In genomic region chr4:153236680-153237079, GRCm38 (mm10) we compare ENCODE assay signal across 8 mouse cellular contexts.
DNase-seq lines count a peak whose midpoint lies in the region; ATAC-seq and TF ChIP-seq lines count a peak whose summit lies in the region.
"Had no signal": no experiment of that assay in that cellular context is flagged by ENCODE, and none has a peak within 500 bp of the region (broad histone marks: within the 10 kb centered on the region; RNA-seq: fewer than 3 reads in every experiment).

No protein-coding gene starts in this region.

- TF ChIP-seq CTCF in lung, embryonic 14.5 days (IDR thresholded peaks at IDR 0.05; ENCODE audit: low read depth), result no peak
- TF ChIP-seq CTCF in cerebellum, adult 2 months (IDR thresholded peaks at IDR 0.05; ENCODE audit: borderline replicate concordance, insufficient read depth, low read depth, low read length), result no peak

- H3K27me3 ChIP-seq in lung, embryonic 14.5 days (ENCODE audit: insufficient read depth, low read length), result no peaks in the 10 kb centered on the region
- no peaks in the 10 kb centered on the region for H3K27me3 ChIP-seq in embryonic facial prominence, embryonic 11.5 days (ENCODE audit: control insufficient read depth, insufficient read depth, low read length)
- H3K27me3 ChIP-seq in limb, embryonic 11.5 days (ENCODE audit: control insufficient read depth, insufficient read depth, low read length), result no peaks in the 10 kb centered on the region
- H3K27me3 ChIP-seq in cerebellum, adult 2 months (ENCODE audit: control insufficient read depth, insufficient read depth, low read length), result no peaks in the 10 kb centered on the region; the same call in 1 of the 2 replicates

- no peaks in the 10 kb centered on the region for H3K36me3 ChIP-seq in lung, embryonic 14.5 days (ENCODE audit: insufficient read depth)
- no peaks in the 10 kb centered on the region for H3K36me3 ChIP-seq in embryonic facial prominence, embryonic 11.5 days (replicated peaks; ENCODE audit: control insufficient read depth, insufficient read depth, low read depth, low read length)
- no peaks in the 10 kb centered on the region for H3K36me3 ChIP-seq in limb, embryonic 11.5 days (ENCODE audit: control insufficient read depth, insufficient read depth, low read length)

- H3K4me3 ChIP-seq in lung, embryonic 14.5 days (ENCODE audit: low read depth, low read length), result no peak overlapping the region
- no peak overlapping the region for H3K4me3 ChIP-seq in embryonic facial prominence, embryonic 11.5 days (ENCODE audit: low read depth, low read length)
- no peak overlapping the region for H3K4me3 ChIP-seq in limb, embryonic 11.5 days (ENCODE audit: low read depth, low read length)
- H3K4me3 ChIP-seq in cerebellum, adult 2 months (replicated peaks; ENCODE audit: insufficient read depth, low read depth, low read length), result no peak overlapping the region

- no peak for TF ChIP-seq POLR2A in cerebellum, adult 2 months (IDR thresholded peaks at IDR 0.05; ENCODE audit: borderline replicate concordance, insufficient read depth, low read length)

- DNase-seq in lung, embryonic 14.5 days, result peak; percentile 20
- DNase-seq in lung, postnatal 4 days, result no peak
- DNase-seq in embryonic facial prominence, embryonic 11.5 days (ENCODE audit: low spot score), result peak; percentile 68
- peak; percentile 77 for DNase-seq in limb, embryonic 11.5 days (ENCODE audit: low spot score)
- peak; percentile 52 for DNase-seq in testis, postnatal 10 days (ENCODE audit: low spot score)
- DNase-seq in gastrocnemius, postnatal 14 days, result no peak
- no peak for DNase-seq in cerebellum, adult 2 months
- DNase-seq: cerebellum, adult 9-10 months had no signal

- no peaks in the 10 kb centered on the region for H3K9me3 ChIP-seq in lung, embryonic 14.5 days (ENCODE audit: low read depth, low read length)
- no peaks in the 10 kb centered on the region for H3K9me3 ChIP-seq in embryonic facial prominence, embryonic 11.5 days (replicated peaks; ENCODE audit: control insufficient read depth, low read length)
- no peaks in the 10 kb centered on the region for H3K9me3 ChIP-seq in limb, embryonic 11.5 days (ENCODE audit: control insufficient read depth, low read length)

- 6% methylated on average over 12 of the region's 12 CpGs for WGBS in lung, embryonic 14.5 days
- 11% methylated on average over 12 of the region's 12 CpGs for WGBS in embryonic facial prominence, embryonic 11.5 days
- 8% methylated on average over 12 of the region's 12 CpGs for WGBS in limb, embryonic 11.5 days
- 20% methylated on average over 12 of the region's 12 CpGs for WGBS in cerebellum, adult 2 months

- intact Hi-C loops in gastrocnemius, postnatal 14 days (cut with DNase I; ENCODE audit: low total_unique reads), result no loop called here

- no peak overlapping the region for H3K9ac ChIP-seq in lung, embryonic 14.5 days
- no peak overlapping the region for H3K9ac ChIP-seq in embryonic facial prominence, embryonic 11.5 days (replicated peaks; ENCODE audit: low read length)
- no peak overlapping the region for H3K9ac ChIP-seq in limb, embryonic 11.5 days (ENCODE audit: low read length)

- H3K27ac ChIP-seq in lung, embryonic 14.5 days (ENCODE audit: low read depth), result no peak overlapping the region
- H3K27ac ChIP-seq in embryonic facial prominence, embryonic 11.5 days (replicated peaks; ENCODE audit: low read depth, low read length), result no peak overlapping the region
- no peak overlapping the region for H3K27ac ChIP-seq in limb, embryonic 11.5 days (replicated peaks; ENCODE audit: low read depth, low read length)
- no peak overlapping the region for H3K27ac ChIP-seq in cerebellum, adult 2 months (ENCODE audit: insufficient read depth, low read length)

- no peak overlapping the region for H3K4me2 ChIP-seq in lung, embryonic 14.5 days
- peak overlapping the region; percentile 10; the same call in 1 of the 2 replicates for H3K4me2 ChIP-seq in embryonic facial prominence, embryonic 11.5 days (ENCODE audit: low read depth, low read length)
- no peak overlapping the region for H3K4me2 ChIP-seq in limb, embryonic 11.5 days (ENCODE audit: low read depth, severe bottlenecking)

- H3K4me1 ChIP-seq in lung, embryonic 14.5 days (ENCODE audit: insufficient read depth), result no peaks in the 10 kb centered on the region
- H3K4me1 ChIP-seq in embryonic facial prominence, embryonic 11.5 days (ENCODE audit: control insufficient read depth, insufficient read depth, low read length), result no peaks in the 10 kb centered on the region
- H3K4me1 ChIP-seq in limb, embryonic 11.5 days (ENCODE audit: control insufficient read depth, insufficient read depth, low read length), result peaks cover 8% of the 10 kb centered on the region; the same call in 1 of the 2 replicates
- no peaks in the 10 kb centered on the region for H3K4me1 ChIP-seq in cerebellum, adult 2 months (ENCODE audit: control insufficient read depth, insufficient read depth, low read length)

- peak; percentile 28; the same call in 1 of the 2 replicates for ATAC-seq in lung, embryonic 14.5 days (ENCODE audit: insufficient read depth)
- ATAC-seq in embryonic facial prominence, embryonic 11.5 days (replicated peaks; ENCODE audit: insufficient number of reproducible peaks, low FRiP score, low TSS enrichment, low read depth), result peak; percentile 57; the same call in 1 of the 2 replicates
- peak; percentile 70; the same call in 1 of the 2 replicates for ATAC-seq in limb, embryonic 11.5 days (ENCODE audit: insufficient number of reproducible peaks, low FRiP score, low TSS enrichment, low read depth)

Comparison
In these comparisons a context has a peak if more than half of its experiments do, and no peak if none do; other contexts are left out.
1. DNase-seq: peak in lung, embryonic 14.5 days (single experiment), embryonic facial prominence, embryonic 11.5 days (single experiment), limb, embryonic 11.5 days (single experiment) and testis, postnatal 10 days (single experiment); none in lung, postnatal 4 days (0 of 2), gastrocnemius, postnatal 14 days (single experiment) and cerebellum, adult 2 months (0 of 2).
2. Peak in every context shown above with its lines, with median percentiles within 50 percentile points of each other: ATAC-seq.